Mouse (Mus musculus): ENCODE measurements around the gene Bpgm. TPM values are rescaled to one million over a fixed set of nuclear protein-coding genes. Genes with fewer than 3 reads are reported as not detected.

The Bpgm gene
- polyA plus RNA-seq, 1 experiment from 2014 or later = 84.8 TPM

Other genes with a start within 250 kb of the Bpgm start
- gene Akr1b3, start 158.7 kb upstream of the Bpgm start, polyA plus RNA-seq (2015; fragmentation: Nextera tagmentation; extraction: Ambion mirVana) = 119 and 127 TPM in 2 replicates
- gene Akr1b8, start 122.1 kb upstream of the Bpgm start, polyA plus RNA-seq (2015; fragmentation: Nextera tagmentation; extraction: Ambion mirVana) = 4.3 and 5.2 TPM in 2 replicates
- 13.5 and 14.3 TPM in 2 replicates for gene Akr1b10, start 92.0 kb upstream of the Bpgm start, polyA plus RNA-seq (2015; fragmentation: Nextera tagmentation; extraction: Ambion mirVana)
- gene Akr1b7, start 63.9 kb upstream of the Bpgm start, polyA plus RNA-seq (2015; fragmentation: Nextera tagmentation; extraction: Ambion mirVana) = 0.12 TPM in 1 of 2 replicates, not detected in the other
- 65.4 and 70.7 TPM in 2 replicates for gene Cald1, start 122.3 kb downstream of the Bpgm start, polyA plus RNA-seq (2015; fragmentation: Nextera tagmentation; extraction: Ambion mirVana)

Data from hindbrain, embryonic 15.5 days (tissue).